Mouse (Mus musculus) kidney, adult 2 months (tissue): ENCODE measurements around the gene Rab4a. TPM values are rescaled to one million over a fixed set of nuclear protein-coding genes. Genes with fewer than 3 reads are reported as not detected.

Experiments used
- DNase-seq: peaks from one replicate; pipeline ENCODE4 v3.0.0; 2021
- H3K27ac ChIP-seq: fragments of 200-500 bp; 2 replicates; pipeline ENCODE4 v1.5.1; 2012; ENCODE audit warnings: low read depth, low read length, control low read depth, inconsistent platforms; ENCODE audit not compliant: insufficient read depth
- H3K27me3 ChIP-seq: fragments of 200-500 bp; replicated peaks from 2 replicates; pipeline ENCODE4 v1.6.1; 2012; ENCODE audit warnings: mild to moderate bottlenecking, moderate library complexity, low read length, inconsistent platforms; ENCODE audit not compliant: control insufficient read depth, insufficient read depth
- H3K36me3 ChIP-seq: fragments of 200-500 bp; 2 replicates; pipeline ENCODE4 v1.6.1; 2012; ENCODE audit warnings: mild to moderate bottlenecking, moderate library complexity, low read length, inconsistent platforms; ENCODE audit not compliant: control insufficient read depth, insufficient read depth
- H3K4me1 ChIP-seq: fragments of 200-500 bp; 2 replicates; pipeline ENCODE4 v1.6.1; 2011; ENCODE audit warnings: low read length; ENCODE audit not compliant: control insufficient read depth, insufficient read depth
- H3K4me3 ChIP-seq: fragments of 200-500 bp; 2 replicates; pipeline ENCODE4 v1.5.1; 2011; ENCODE audit warnings: mild to moderate bottlenecking, low read depth, low read length, control low read depth; ENCODE audit not compliant: insufficient read depth
- CTCF ChIP-seq: fragments of 200-500 bp; conservative IDR thresholded peaks from 2 replicates; pipeline ENCODE4 v1.5.1; 2011; ENCODE audit warnings: low read depth, mild to moderate bottlenecking, control low read depth, low read length, moderate library complexity, mixed read lengths; ENCODE audit not compliant: insufficient read depth, insufficient read length
- POLR2A ChIP-seq: fragments of 200-500 bp; IDR thresholded peaks from one replicate; pipeline ENCODE4 v1.6.1; 2011; ENCODE audit warnings: low read depth, low read length, control low read depth
- WGBS: fragments of 180-500 bp; shearing (Covaris S2); methylation state at CpG from one replicate; pipeline ENCODE4 v1.1.7; 2018; 5-methylcytosine and 5-hydroxymethylcytosine counted together
- polyA plus RNA-seq: library from polyadenylated mRNA; depleted of rRNA; stranded (reverse); fragments of >200 nt; gene quantifications from 2 replicates; pipeline ENCODE4 v1.2.3, GENCODE M21; 2012

Rab4a gene
- polyA plus RNA-seq, 1 experiment = 42.7 TPM

- TF ChIP-seq CTCF = no peak
- no peak for TF ChIP-seq POLR2A
- Histone ChIP-seq H3K27me3 (no peaks in the 10 kb centered on the region), H3K36me3 (no peaks in the 10 kb centered on the region), H3K4me3 (peak within 1 kb of the TSS; percentile 65), H3K4me1 (no peaks in the 10 kb centered on the region), H3K27ac (no peak within 1 kb of the TSS)
- 2% methylated on average over 48 of the region's 48 CpGs for WGBS
- no peak for DNase-seq
Observed at GRCm38 (mm10) chr8:123859648-123860259, 54.0 kb downstream of the Rab4a start, which contains the start of gene Ccsap. TSS of gene Ccsap (minus strand) at chr8:123860209.

GRCm38 (mm10) chr8:123860386-123860785 is 54.6 kb downstream of the Rab4a start:
- Histone ChIP-seq H3K4me3 (no peak overlapping the region), H3K4me1 (no peaks in the 10 kb centered on the region), H3K27ac (no peak overlapping the region), H3K27me3 (no peaks in the 10 kb centered on the region), H3K36me3 (no peaks in the 10 kb centered on the region)
- TF ChIP-seq CTCF = no peak
- TF ChIP-seq POLR2A = no peak
- WGBS = 68% methylated on average over 4 of the region's 4 CpGs
- DNase-seq = no peak

GRCm38 (mm10) chr8:123865786-123866185 is 60.0 kb downstream of the Rab4a start:
- no peak overlapping the region for H3K27ac ChIP-seq
- H3K36me3 ChIP-seq = no peaks in the 10 kb centered on the region
- no peak for DNase-seq
- TF ChIP-seq CTCF = no peak
- TF ChIP-seq POLR2A = no peak
- no peaks in the 10 kb centered on the region for H3K27me3 ChIP-seq
- 77% methylated on average over 7 of the region's 7 CpGs for WGBS
- no peak overlapping the region for H3K4me3 ChIP-seq
- no peaks in the 10 kb centered on the region for H3K4me1 ChIP-seq

- Histone ChIP-seq H3K4me1 (no peaks in the 10 kb centered on the region), H3K36me3 (no peaks in the 10 kb centered on the region), H3K27me3 (no peaks in the 10 kb centered on the region), H3K27ac (no peak overlapping the region), H3K4me3 (no peak overlapping the region)
- no peak for TF ChIP-seq CTCF
- no peak for TF ChIP-seq POLR2A
- 42% methylated on average over 5 of the region's 5 CpGs for WGBS
- no peak for DNase-seq
Observed at GRCm38 (mm10) chr8:123866971-123867370, 61.2 kb downstream of the Rab4a start.

GRCm38 (mm10) chr8:123872048-123872447 is 66.3 kb downstream of the Rab4a start:
- H3K36me3 ChIP-seq = no peaks in the 10 kb centered on the region
- no peaks in the 10 kb centered on the region for H3K4me1 ChIP-seq
- H3K27ac ChIP-seq = no peak overlapping the region
- WGBS = 75% methylated on average over 9 of the region's 9 CpGs
- DNase-seq = no peak
- no peaks in the 10 kb centered on the region for H3K27me3 ChIP-seq
- TF ChIP-seq CTCF (no peak), POLR2A (no peak)
- H3K4me3 ChIP-seq = no peak overlapping the region

GRCm38 (mm10) chr8:123873364-123873763 is 67.6 kb downstream of the Rab4a start:
- DNase-seq = no peak
- no peaks in the 10 kb centered on the region for H3K36me3 ChIP-seq
- no peak overlapping the region for H3K27ac ChIP-seq
- WGBS = 65% methylated on average over 6 of the region's 6 CpGs
- no peak overlapping the region for H3K4me3 ChIP-seq
- no peaks in the 10 kb centered on the region for H3K27me3 ChIP-seq
- TF ChIP-seq POLR2A (no peak), CTCF (no peak)
- no peaks in the 10 kb centered on the region for H3K4me1 ChIP-seq

- WGBS = 79% methylated on average over 11 of the region's 11 CpGs
- DNase-seq = no peak
- Histone ChIP-seq H3K4me1 (no peaks in the 10 kb centered on the region), H3K4me3 (no peak overlapping the region), H3K36me3 (no peaks in the 10 kb centered on the region), H3K27ac (no peak overlapping the region), H3K27me3 (no peaks in the 10 kb centered on the region)
- no peak for TF ChIP-seq CTCF
- no peak for TF ChIP-seq POLR2A
Observed at GRCm38 (mm10) chr8:123874324-123874723, 68.5 kb downstream of the Rab4a start.
